Mouse (Mus musculus): ENCODE measurements around the gene Rnase1.

GRCm38 (mm10) chr14:51125684-51126083 lies 20.9 kb downstream of the Rnase1 start:
- no peak for TF ChIP-seq CTCF (IDR thresholded peaks at IDR 0.05; ENCODE audit: low read depth)
- TF ChIP-seq EP300 (IDR thresholded peaks at IDR 0.05; ENCODE audit: low read depth) = no peak

Data from liver, embryonic 14.5 days (tissue).